Mouse (Mus musculus) Muller cell, postnatal 12 days (primary cell): ENCODE results near the gene Pdcl2.

ENCODE experiments used
- DNase-seq: peaks from one replicate; pipeline ENCODE4 v3.0.0-alpha.2; 2015; ENCODE audit errors: inconsistent ontology term

The Pdcl2 gene

DNA sequence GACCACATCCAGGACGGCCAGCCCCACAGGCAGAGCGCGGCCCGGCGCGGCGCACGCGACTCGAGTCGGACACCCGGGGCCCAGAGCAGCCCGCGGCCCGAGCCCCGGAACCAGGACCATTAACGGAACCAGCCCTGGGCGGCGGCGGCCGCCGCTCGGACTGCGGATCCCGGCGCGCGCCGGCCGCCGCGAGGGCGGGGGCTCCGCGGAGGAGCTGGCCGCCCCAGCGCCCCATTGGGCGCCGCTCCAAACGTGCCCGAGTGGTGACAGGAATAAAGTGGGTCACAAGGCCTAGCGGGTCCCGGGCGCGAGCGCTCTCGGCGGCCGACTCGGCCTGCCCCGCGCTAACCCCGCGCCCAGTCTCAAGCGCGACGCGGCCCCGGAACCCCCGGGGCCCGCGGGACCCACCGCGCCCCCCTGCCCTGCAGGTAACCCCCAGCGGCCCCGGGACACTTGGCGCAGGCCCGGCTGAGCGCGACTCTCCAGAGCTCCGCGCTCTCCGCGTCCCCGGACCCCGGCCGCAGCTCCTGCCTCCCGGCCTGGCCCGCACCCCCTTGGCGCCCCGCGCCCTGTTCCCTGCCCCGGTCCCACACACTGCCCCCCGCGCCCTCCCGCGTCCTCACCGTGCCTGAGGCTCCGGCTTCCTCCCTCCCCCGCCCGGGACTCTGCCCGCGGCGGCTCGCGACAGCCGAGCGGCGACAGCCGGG, 27.1 kb downstream of the Pdcl2 start:
- peak; percentile 91 for DNase-seq

DNA sequence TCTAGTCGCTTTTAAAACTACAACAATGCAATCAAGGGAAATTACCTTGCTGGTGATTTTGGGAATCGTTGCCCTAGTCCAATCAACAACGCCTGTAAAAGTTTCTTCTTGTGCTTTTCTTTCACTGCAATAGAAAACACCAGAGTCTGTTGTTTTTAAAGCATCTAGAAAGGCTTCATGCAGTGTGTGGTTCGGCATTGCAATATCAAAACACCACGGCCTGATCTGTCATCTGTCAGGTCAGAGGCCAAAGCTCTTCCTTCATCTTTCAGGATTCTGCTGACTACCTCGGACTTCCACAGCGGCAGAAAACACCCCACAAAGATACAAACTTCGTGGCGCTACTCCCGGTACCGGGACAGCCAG, 27.6 kb downstream of the Pdcl2 start:
- DNase-seq, result no peak

DNA sequence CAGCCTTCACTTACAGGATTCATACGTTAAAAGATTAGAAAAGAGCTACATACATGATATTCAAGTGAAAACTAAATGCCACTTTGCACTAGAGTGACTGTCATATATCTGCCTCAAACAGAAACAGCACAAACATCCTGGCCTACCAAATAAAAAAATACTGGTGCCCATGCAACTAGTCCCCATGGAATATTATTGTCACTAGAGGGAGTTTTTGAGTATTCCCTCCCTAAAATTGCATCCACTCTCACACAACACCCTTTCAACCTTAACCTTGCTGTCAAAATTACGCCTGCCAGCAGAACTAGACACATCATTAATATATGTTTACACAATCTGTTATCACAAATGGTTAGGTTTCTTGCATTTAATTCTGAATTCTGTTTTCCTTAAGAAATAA, 28.9 kb downstream of the Pdcl2 start:
- no peak for DNase-seq

DNA sequence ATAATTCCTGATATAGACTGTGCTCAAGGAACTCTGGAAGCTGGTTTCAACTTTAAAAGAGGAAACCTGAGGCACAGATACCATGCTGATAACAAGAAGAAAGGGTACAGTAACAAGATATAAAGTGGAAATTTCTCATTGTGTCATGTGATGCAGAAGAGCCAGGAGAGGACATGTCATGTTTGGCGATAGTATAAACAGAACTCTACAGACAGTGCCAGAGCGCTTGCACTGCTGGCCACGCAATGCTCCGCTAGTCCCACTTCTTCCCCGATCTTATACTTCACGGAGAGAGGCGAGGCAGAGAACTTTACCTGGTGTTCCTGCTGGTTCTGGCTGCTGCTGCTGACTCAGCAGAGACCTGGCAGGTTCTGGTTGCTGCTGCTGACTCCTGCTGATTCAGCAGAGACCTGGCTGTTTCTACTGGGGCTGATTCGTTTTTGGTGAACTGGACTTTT, 41.7 kb downstream of the Pdcl2 start:
- DNase-seq, result no peak

DNA sequence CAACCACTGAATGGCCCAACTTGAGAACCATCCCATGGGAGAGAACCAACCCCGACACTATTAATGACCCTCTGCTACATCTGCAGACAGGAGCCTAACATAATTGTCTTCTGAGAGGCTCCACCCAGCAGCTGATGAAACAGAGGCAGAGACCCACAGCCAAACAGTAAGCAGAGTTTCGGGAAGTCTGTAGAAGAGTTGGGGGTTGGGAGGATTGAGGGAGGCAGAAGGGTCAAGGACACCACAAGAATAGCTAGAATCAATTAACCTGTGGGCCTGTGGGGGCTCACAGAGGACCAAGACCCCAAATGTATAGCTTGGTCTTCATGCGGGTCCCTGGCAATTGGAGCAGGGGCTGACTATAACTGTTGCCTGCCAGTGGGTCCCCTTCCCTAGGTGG, 42.7 kb downstream of the Pdcl2 start:
- DNase-seq, result no peak

DNA sequence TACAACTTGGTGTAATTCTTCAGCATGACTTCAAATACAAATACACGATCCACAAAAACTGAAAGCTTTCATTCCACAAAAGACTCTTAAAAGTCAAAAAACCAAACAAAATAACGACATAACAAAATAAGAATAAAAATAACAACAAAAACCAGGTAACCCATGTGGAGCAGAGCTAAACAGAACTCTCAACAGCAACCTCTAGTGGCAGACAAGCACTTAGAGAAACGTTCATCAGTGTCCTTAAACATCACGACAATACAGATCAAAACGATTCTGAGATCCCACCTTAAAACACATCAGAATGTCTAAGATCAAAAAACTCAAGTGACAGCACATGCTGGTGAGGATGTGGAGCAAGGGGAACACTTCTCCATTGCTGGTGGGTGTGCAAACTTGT, 43.9 kb downstream of the Pdcl2 start:
- no peak for DNase-seq

DNA sequence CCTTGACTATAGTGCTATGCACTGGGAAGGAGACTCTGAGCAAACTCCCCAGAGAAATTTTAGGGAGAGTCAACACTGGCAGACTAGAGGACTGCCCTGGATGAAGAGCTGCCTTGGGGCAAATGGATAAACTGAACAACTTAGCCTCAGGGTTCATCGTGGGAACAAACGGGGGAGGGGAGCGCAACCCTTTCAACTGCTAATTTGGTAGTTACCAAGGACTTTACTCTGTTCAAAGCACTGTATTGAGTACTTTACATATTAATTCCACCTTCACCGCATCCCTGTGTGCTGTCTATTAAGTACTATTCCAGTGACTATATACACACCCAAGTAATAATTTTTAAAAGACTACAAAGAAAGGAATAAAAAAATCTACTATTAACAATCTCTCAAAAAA, 45.3 kb downstream of the Pdcl2 start:
- DNase-seq, result no peak

DNA sequence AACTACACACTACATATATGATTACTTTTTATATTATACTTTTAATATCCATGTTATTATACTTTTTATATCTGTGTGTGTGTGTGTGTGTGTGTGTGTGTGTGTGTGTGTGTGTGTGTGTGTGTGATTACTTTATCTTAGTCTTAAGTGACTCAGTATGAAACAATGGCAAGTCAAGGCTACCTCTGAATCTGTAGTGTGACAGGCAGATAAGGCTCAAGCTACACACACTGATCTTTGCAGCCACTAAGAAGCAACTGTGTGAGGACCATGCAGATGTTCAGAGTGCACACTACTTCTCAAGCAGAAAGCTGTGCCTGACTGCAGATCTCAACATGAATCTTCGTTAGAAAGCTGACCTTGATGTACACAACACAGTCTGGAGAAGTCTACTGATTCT, 47.1 kb downstream of the Pdcl2 start:
- no peak for DNase-seq

DNA sequence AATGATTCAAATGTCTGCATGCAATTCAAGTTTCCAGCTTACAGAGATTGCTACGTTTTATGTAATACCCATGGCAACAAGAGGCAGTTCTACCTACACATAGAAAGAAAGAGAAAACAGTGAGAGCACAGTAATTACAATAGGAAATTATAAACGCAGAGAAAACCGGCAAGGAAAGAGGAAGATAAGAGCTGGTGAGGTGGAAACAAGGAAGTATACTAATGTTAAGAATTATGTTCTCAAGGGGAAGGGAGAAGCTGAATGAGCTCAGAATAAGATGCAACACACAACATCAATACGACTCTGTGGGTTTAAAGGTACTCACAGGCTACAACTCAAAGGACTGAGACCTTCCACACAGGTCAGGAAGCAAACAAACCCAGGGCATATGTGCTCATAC, 56.0 kb downstream of the Pdcl2 start:
- DNase-seq, result no peak
